Mouse (Mus musculus) stomach, postnatal 0 days (tissue): ENCODE measurements at regions not wholly inside any gene's neighbourhood (a gene's known extent, or its start where the extent isn't known, plus 50 kb on each side); places are given as distances from the start of the nearest gene placed in this dataset.

ENCODE experiments used
- CTCF ChIP-seq: IDR thresholded peaks from 2 replicates; pipeline ENCODE4 v1.5.1; 2016; ENCODE audit warnings: antibody characterized with exemption, low read depth, mild to moderate bottlenecking, moderate library complexity
- EP300 ChIP-seq: optimal IDR thresholded peaks from 2 replicates; pipeline ENCODE3; 2016; ENCODE audit warnings: antibody characterized with exemption

DNA sequence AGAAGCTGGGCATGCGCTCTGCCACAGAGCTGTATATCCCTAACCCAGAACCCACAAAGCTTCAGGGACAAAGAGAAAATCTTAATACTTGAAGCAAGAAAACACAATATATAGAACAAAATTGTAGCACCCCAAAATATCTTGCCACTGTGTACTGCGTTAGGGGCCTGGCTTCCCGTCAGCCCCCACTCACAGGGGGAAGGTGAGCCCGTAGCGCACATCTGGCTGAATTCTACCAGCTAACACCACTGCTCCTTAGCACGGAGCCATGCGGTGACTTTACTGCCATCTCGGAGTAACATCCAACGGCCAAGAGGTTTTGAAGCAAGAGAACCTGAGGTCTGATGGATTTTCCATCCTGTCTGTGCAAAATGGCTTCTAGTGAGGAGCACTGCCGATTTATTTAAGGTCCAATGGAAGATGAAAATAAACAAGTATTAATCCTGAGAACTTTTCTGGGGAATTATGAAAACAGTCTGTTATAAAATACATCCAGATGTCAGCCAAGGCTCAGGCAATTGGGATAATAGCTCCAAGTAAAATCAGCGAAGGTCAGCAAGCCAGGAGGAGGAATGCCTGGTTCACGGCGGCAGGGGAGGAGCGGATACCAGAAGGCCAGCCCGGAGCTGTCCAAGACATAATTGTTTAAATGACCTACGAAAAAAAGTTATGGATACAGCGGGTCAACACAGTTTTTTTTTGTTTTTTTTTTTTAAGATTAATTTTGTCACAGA, 170.0 kb upstream of the Zfp637 start:
- TF ChIP-seq CTCF (no peak), EP300 (no peak)
